Mouse (Mus musculus): ENCODE results near the gene Ankfn1.

Gene Ankfn1

GRCm38 (mm10) chr11:89462216-89462615, 315.2 kb downstream of the Ankfn1 start:
- DNase-seq (ENCODE audit: low spot score): no peak

DNA sequence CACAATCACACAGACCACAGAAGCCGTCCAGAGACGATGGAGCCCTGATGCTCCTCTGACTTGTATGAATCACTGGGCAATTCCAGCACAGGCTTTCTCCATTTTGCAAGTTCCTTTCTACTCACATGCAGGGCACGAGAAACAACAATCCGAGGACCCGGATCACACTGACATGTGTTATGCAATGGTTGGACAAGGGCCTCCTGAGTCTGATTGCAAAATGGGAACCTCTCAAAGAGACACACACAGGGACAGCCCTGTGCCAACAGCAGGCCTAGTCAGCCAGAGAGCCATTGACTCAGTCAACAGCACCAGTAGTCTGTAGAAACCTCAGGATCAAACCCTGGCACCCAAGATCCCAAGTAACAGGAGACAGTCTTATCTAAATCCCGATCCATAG, 318.0 kb downstream of the Ankfn1 start:
- no peak for DNase-seq (ENCODE audit: low spot score)

- DNase-seq (ENCODE audit: low spot score): no peak
These were observed 321.7 kb downstream of the Ankfn1 start for GRCm38 (mm10) chr11:89455647-89456231.

DNA sequence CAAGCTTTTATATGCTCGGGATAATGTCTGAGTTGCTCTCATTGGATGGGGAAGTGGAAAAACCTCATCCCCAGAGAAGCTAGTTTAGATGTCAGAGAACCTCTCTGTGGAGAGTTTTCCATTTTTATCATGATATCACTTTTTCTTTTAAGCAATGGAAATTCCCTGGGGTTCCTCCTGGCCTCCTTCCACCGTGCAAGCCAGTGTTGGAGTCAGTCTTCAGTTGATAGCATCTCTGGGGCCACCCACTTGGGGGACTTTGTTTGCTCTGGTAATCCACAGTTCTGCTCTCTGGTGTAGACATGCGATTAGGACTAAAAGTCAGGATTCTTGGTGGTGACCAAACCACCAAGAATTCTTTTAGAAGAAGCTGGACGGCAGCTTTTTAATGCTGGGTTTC, 322.8 kb downstream of the Ankfn1 start:
- no peak for DNase-seq (ENCODE audit: low spot score)

DNA sequence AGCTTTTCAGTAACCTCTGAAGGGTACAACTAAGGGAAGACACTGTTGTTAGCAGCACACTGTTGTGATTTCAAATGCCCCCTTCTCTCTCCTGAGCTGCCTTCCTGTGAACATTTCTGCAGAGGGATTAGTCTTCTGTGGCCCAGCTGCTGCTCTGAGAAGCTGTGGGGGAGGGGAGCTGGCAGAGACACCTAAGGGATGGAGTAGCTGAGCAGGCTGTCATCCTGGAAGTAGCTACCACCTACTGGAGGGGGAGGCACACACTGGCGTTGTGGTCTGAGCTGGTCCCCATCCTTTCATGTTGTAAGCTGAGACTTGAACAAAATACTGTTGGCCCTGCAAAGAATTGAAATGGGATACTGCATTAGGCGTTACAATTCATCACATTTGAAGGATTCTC, 324.6 kb downstream of the Ankfn1 start:
- no peak for DNase-seq (ENCODE audit: low spot score)

DNA sequence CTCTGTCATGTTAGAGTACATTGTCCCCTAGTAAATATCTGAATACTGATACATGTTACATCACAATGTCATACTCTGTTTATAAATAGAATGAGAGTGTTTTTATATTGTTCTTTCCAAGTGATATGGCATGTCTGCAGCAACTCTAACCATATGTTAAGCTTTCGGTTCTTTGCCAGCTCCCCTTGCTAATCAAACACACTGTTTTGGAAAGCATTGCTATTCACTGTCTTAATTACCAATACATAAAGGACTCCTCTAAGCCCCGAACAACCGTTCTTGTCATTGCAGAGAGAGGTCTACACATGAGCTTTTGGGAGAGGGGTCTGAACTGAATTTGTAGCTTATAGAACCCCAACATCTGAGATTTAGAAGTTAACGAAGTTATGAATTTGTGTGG, 327.0 kb downstream of the Ankfn1 start:
- DNase-seq (ENCODE audit: low spot score): no peak

GRCm38 (mm10) chr11:89448986-89449385, 328.5 kb downstream of the Ankfn1 start:
- DNase-seq (ENCODE audit: low spot score): no peak

DNA sequence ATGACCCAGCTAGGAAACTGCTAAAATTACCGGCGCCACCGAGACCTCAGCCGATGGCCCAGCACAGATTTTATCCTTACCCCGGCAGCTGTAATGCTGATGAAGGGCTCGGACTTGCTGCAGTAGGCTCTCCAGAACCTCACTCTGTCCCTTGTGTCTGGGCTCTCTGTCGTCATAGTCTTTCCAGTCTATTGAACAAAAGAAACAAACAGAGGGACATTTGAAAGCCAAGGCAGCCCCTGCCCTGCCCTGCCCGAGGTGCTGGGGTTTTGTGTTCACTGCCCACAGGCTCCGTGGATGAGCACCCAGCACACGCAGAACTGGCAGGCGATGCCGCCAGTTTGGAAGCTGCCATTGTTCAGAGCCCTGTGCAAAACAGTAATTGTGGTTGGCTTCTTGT, 330.0 kb downstream of the Ankfn1 start:
- DNase-seq (ENCODE audit: low spot score): no peak

DNA sequence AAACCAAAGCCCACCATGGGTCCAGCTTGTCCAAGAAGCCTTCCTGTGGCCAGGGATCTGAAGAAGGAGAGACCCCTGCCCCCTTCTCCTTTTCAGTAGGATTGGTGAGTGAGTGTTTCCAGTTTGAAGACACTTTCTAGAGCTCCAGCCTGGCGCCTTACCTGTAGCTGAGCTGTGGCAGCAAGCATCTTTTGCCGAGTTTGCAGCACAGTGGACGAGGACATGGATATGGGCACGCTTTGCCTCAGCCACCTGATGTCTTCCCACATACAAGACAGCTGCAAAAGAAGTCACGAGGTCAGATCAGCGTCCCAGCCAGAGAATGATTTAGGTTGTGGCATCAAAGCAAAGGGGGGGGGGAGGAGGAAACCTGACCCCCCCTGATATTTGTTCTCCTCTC, 336.9 kb downstream of the Ankfn1 start:
- DNase-seq (ENCODE audit: low spot score): no peak

GRCm38 (mm10) chr11:89424358-89424757, 353.1 kb downstream of the Ankfn1 start:
- DNase-seq (ENCODE audit: low spot score): no peak

DNA sequence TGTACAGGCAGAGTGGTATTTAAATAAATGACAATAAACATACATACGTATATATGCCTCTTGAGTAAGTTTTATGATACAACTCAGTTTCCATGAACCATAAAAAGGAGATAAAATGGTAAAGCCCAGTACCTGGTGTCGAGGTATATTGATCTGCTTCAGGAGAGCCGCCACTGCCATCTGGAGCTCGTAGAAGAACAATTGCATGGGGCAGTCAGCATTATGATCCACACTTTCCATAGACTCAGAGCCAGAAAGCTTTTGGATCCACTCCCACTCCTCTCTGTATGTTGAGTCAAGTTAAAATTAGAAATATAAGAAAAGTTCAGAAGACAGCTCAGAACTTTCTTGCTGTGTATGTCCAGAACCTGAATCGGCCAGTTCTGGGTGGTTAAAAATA, 354.8 kb downstream of the Ankfn1 start:
- no peak for DNase-seq (ENCODE audit: low spot score)

DNA sequence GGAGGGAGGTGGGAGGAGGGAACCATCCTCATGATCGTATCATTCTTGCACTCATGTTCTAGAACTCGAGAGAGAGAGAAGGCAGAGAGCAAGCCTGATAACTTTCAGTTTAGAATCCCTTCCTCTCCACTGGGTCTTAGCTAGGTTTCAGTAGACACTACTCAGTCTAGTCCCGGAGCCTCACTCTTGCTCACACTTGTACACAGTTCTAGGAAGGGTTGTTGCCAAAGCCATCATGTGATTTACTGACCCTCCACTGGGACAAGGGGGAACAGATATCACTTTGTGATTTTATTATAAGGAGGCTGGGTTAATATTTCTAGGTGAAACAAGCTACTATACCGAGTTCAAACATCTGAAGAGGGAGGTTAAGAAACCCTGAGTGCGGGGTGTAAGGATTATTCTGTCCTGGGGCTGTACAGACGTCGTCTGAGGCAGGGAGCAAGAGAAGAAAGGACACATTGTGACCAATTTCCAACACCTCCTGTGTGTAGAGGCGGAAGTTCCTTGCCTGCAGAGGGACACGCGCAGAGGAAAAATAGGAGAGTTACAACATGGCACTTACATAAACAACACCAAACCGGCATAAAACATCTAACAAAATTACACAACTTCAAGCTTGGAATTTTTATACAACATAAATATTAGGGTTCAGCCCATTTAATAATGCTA, 356.6 kb downstream of the Ankfn1 start:
- no peak for DNase-seq (ENCODE audit: low spot score)

DNA sequence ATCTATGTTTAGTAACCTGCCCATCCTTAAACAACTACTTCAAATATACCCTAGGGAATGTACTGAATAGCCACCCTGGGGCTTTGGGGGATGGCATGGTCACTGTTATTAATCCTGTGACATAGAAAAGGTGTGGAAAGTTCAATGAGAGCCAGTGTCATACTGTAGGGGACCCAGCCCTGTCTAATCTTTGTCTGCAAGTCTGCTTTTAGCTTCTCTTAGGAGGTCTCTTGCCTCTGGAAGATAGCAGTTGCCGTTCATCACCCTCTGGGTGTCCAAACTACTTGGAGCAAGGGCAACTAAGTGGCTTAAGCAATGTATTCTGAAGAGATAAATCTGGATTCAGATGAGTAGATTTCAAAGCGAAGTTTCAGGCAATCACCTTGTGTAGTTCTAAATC, 357.6 kb downstream of the Ankfn1 start:
- no peak for DNase-seq (ENCODE audit: low spot score)

GRCm38 (mm10) chr11:89418644-89419043, 358.8 kb downstream of the Ankfn1 start:
- DNase-seq (ENCODE audit: low spot score): no peak

DNA sequence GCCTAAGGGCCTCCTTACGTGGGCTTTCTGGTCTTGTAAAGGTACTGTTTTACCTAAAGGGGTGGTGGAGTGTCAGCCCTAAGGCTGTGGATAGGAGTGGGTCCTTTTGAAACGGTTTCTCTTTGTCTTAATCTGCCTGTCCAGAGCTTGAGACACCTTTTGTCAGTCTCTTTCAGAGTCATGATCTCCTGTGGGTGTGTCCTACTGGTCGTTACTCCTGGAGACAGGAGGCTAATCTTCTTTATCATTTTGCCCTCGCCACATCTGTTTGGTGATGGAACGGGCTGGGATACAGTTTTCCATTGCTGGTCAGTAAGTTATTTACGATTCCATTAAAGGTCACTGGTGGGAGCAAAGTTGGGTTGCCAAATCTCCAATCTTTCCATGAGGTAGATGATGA, 360.7 kb downstream of the Ankfn1 start:
- DNase-seq (ENCODE audit: low spot score): no peak

DNA sequence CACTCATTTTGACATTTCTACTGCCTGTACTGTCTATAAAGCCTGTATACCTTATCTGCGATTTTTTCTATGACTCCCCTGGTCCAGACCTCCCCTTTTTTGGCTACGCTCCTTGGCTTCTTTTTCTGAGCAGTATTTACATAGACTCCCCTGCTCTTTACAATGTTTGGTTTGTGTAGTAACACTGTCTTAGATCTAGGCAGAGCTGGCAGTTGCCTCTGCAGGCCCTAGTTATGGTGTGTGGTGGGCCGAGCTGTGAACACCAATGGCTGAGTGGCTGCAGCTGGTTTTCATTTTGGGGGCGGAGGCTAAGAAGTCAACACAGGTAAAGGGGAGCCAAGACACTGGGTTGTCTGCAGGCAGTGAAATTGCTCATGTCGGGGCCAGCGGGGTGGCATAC, 368.7 kb downstream of the Ankfn1 start:
- DNase-seq (ENCODE audit: low spot score): no peak

GRCm38 (mm10) chr11:89404489-89404888, 373.0 kb downstream of the Ankfn1 start:
- DNase-seq (ENCODE audit: low spot score): no peak

DNA sequence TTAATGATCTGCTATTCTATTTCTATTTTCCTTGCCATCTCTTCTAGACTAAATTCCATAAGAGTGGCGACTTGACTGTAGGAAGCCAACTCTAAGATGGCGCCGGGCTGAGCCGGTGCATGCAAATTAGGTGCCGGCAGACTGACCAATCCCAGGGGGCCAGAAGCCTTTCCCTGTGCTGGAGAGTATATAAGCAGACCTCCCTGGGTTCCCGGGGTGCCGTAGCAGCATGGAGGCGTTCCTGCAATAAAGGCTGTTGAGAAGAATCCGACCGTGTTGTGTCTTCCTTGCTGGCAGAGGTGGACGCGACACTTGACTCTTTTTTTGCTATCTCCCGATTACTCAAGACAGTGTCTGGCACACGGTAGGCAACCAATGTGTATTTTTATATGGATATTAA, 374.0 kb downstream of the Ankfn1 start:
- no peak for DNase-seq (ENCODE audit: low spot score)

DNA sequence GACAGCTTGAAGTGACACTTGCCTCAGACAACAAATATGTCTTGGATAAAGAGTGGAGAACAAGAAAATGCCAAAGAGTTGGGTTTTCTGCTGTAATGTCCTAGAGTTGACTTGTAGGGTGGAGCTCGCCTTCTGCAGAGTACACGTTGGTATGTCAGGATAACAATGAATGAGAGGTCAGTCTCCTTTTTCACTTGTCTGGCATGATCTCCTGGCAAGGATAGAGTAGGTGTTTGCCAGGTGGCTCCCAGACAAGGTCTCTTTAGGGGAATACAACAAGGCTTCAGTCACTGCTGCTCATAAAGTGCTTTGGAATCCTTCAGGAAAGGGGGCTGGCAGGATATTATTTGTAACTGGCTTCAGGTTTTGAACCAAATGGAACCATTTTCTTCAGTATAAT, 388.6 kb downstream of the Ankfn1 start:
- DNase-seq (ENCODE audit: low spot score): no peak

GRCm38 (mm10) chr11:89382634-89383009, 394.8 kb downstream of the Ankfn1 start:
- no peak for DNase-seq (ENCODE audit: low spot score)

DNA sequence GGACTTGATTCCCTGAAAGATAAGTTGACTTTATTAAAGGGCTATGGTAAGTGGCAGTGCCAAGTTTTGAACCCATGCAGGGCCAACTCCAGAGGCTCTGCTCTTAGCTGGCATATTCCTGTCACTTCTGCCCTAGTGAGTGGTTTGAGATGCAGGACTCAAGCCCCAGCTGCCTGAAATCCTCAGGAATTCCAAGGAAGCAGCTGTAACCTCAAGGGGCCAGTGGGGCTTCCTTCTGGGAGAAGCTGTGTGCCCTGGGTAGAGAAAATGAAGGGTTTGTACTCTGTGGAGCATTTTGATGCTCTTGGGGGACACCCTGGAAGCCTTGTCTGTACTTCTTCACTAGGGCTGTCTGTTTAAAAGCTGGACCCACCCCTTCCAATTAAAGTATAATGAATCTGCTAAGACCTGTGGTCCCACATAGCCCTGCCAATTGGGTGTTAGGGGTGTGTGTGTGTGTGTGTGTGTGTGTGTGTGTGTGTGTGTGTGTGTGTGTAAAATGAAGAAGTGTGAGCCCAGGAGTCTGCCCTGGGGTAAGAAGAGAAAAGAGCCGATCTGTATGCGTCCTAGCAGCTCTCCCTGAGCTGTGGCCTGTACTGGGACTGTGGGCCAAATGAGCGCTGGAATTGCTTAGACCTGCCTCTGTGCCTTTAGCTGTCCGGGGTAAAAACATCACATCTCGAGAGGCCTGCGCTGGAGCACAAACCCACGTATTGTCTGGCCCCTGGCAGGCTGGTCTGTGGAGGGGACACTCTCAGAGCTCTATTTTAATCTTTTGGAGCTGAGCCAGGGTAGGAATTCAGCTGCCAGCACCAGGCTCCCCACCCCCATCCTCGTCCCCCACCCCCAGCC, 395.4 kb downstream of the Ankfn1 start:
- DNase-seq (ENCODE audit: low spot score): no peak

DNA sequence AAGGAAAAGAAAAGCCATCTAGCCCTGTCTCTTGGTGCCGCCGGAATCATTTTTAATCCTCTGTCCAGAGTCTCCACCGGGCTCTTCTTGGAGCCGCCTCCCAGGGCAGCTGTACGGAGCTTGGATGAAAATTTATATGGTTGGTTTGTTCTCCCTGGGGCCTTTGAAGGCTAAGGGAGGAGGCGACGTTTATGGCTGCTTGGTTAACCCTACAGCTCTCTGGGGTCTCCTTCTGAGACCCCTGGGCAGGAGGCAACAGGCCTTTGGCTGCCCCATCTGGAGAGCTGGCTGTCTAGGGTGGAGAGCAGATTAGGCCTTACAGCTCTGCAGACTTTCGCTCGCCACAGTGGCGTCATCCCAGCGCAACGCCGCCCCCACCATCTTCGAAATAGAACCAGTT, 406.5 kb downstream of the Ankfn1 start:
- no peak for DNase-seq (ENCODE audit: low spot score)

- no peak for DNase-seq (ENCODE audit: low spot score)
These were observed 407.1 kb downstream of the Ankfn1 start for GRCm38 (mm10) chr11:89370373-89370772.

All from T-cell, adult 2 months (primary cell).